Mouse (Mus musculus): Measurements from ENCODE around the gene 9230112D13Rik.

Gene 9230112D13Rik

DNA sequence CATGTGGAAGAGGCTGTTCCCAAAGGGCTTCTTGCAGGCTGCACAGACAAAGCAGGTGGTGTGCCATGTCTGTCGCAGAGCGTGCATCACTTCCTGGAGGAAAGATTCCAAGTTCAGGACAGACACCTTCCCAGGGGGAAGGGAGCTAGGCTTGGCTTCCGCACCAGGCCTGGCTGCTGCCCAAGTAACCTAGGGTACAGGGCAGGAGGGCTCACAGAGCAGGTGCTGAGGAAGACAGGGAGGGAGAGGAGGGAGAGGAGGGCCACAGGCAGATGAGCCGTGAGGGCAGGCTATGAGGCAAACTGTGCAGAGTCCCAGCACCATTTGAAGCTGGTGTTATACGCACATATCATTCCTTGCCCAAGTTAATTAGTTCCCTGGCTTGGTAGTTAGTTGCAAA, 19.3 kb upstream of the 9230112D13Rik start:
- CTCF ChIA-PET, result no interaction called here

- CTCF ChIA-PET, result no interaction called here
Measured at GRCm38 (mm10) chr14:34540685-34541162, 18.1 kb upstream of the 9230112D13Rik start.

DNA sequence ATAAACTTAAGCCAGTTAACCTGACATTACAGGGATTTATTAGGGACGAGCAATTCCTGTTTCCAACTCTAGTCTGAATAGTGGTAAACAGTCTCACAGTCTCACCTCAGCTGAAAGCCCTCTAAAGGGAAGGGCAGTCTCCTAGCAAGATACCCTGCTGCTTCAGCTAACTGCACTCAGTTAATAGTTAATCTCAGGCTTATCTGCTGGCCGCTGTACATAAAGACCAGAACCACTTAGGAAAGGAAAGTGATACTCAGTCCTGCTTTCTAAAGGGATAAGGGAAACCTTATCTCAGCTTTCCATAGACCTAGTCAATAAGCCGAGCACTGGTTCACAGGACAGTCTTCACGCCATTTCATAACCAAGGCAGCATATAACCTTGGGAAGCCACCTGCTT, 13.3 kb upstream of the 9230112D13Rik start:
- CTCF ChIA-PET, result no interaction called here

- CTCF ChIA-PET, result no interaction called here
Measured at GRCm38 (mm10) chr14:34533537-34533936, 10.9 kb upstream of the 9230112D13Rik start.

DNA sequence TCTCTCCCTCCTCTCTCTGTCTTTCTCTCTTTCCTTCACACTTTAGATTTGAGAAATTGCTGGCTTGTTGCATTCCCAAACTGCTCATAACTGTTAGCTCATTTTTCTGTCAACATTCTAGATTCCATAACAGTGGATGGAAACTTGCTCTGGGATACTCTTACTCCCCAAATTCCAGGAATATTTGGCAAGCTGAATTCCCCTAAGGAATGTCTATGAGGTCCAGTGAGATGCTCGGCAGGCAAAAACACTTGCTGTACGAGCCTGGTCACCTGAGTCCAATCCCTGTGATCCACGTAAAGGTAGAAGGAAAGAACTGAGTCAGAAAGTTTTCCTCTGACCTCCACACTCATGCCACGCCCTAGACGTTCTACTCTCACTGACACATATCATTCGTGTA, 9.9 kb upstream of the 9230112D13Rik start:
- CTCF ChIA-PET, result no interaction called here

DNA sequence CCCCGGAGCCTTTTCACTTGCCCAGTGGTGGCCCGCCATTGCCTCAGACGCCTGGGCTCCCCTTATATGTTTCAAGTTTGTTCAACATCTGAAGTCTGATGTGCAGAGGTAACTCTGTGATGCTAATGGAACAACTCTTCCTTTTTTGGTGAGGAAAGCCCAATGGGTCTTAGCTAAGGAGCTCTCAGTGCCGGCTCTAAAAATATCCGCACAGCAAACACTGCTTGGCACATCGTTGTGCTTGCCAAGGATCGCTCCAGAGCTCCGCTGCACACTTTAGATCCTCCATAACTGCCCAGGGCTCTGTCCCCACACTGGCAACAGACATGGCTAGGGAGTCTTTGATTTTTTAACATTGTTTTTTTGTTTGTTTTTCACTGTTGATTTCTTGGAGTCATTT, 6.2 kb upstream of the 9230112D13Rik start:
- CTCF ChIA-PET, result no interaction called here

GRCm38 (mm10) chr14:34517959-34518544, 4.5 kb downstream of the 9230112D13Rik start:
- CTCF ChIA-PET, result interaction anchor here (0.6 kb wide), 1 partner anchor 29 kb away, joined by 19 read pairs; no protein-coding TSS in a partner anchor

- CTCF ChIA-PET, result no interaction called here
Measured at GRCm38 (mm10) chr14:34516960-34517577, 5.5 kb downstream of the 9230112D13Rik start.

- CTCF ChIA-PET, result no interaction called here
Measured at GRCm38 (mm10) chr14:34515860-34516259, 6.7 kb downstream of the 9230112D13Rik start.

DNA sequence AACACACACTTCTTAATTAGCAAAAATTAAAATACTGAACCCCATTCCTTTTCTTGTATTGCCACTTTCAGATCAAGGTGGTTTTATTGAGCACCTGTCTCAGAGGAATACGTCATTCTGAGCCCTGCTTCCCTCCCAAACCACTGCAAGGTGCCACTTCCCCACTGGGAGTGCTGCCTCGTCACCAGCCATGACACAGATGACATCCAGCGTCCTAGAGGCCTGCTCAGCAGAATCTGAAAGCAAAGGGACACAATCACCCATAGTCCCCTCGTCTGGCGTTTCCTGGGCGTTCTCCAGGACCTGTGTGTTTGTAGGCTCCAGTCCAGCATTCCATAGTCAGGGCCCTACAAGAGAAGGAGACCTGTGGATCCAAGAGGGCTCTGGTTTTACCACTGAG, 8.5 kb downstream of the 9230112D13Rik start:
- CTCF ChIA-PET, result no interaction called here

DNA sequence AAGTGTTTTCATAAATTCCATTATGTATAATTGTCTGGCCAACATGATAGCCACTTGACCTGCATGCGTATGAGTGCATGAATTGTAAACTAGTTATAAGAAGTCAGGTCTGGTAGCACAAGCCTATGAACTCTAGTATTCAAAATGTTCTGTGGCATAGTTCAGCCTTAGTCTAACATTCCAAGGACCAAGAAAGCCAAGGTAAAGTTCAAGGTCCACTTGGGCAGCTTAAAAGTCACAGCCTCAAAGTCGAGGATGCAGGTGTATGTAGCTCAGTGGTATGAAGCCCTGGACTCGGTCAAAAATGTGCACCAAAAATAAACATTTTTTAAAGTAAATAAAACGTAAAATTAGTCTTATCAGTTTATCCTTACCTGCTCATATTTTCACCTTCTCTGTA, 10.0 kb downstream of the 9230112D13Rik start:
- CTCF ChIA-PET, result no interaction called here

DNA sequence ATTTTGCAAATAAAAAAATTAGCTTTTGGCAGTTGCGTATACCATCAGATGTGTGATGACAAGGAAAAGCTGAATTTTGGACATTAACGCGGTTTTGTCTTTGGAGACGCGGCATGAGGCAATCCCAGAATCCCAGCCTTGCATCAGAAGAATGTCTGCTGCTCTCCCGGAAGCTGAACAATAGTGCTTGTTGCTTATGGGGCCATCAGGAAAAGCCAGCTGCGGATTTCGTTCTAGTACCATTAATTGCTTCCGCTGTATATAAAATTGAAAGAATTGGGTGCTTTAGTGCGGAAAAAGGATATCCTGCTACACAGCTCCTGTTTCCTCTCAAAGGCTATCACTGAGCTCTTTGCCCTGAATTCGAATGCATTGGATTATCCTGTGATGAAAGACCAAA, 10.7 kb downstream of the 9230112D13Rik start:
- CTCF ChIA-PET, result no interaction called here

GRCm38 (mm10) chr14:34508842-34509439, 13.7 kb downstream of the 9230112D13Rik start:
- CTCF ChIA-PET, result no interaction called here

- CTCF ChIA-PET, result no interaction called here
Measured at GRCm38 (mm10) chr14:34508187-34508840, 14.3 kb downstream of the 9230112D13Rik start.

- CTCF ChIA-PET, result no interaction called here
Measured at GRCm38 (mm10) chr14:34505309-34505708, 17.3 kb downstream of the 9230112D13Rik start.

- CTCF ChIA-PET, result no interaction called here
Measured at GRCm38 (mm10) chr14:34504377-34504776, 18.2 kb downstream of the 9230112D13Rik start.

GRCm38 (mm10) chr14:34503759-34504158, 18.8 kb downstream of the 9230112D13Rik start:
- CTCF ChIA-PET, result no interaction called here

GRCm38 (mm10) chr14:34503325-34503647, 19.3 kb downstream of the 9230112D13Rik start, which contains the start of gene Bmpr1a:
Gene Bmpr1a, minus strand, starts transcription at chr14:34503341.
- CTCF ChIA-PET, result no interaction called here

DNA sequence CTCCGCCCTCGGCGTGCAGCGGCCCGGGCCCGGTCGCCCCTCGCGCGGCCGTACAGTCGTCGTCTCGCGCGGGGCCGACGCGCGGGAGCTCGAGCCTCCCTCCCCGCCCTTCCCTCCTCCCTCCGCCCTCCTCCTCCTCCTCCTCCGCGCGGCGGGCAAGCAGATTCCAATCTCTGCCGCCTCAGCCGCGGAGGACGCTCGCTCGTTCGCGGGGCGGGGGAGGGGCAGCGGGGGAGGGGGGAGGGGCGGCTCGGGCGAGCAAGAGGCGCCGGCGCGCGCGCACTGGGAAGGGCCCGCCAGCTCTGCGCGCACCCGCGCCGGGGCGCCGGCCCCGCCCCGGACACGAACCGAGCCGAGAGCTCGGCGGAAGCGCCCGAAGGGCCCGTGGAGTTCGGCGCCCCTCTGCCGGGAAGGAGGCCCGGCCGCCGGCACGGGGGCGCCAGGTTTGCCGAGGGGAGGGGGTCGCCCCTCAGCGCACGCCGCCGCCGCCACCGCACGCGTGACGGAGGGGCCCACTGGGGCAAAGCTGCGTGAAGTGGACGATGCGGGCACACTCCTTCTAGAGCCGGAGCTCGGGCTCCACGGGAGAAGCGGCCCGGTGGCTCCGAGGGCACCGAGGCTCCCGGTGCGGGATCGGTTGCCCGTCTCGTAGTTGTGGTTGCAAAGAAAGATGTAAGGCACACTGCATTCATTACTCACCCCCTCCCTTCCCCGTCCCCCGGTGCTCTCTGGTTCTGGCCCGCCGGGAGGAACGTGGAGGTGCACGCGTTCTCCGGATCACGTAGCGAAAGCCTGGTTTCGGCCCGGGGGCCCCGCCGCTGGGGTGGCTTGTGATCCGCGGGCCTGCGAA, 19.9 kb downstream of the 9230112D13Rik start:
- CTCF ChIA-PET, result no interaction called here

DNA sequence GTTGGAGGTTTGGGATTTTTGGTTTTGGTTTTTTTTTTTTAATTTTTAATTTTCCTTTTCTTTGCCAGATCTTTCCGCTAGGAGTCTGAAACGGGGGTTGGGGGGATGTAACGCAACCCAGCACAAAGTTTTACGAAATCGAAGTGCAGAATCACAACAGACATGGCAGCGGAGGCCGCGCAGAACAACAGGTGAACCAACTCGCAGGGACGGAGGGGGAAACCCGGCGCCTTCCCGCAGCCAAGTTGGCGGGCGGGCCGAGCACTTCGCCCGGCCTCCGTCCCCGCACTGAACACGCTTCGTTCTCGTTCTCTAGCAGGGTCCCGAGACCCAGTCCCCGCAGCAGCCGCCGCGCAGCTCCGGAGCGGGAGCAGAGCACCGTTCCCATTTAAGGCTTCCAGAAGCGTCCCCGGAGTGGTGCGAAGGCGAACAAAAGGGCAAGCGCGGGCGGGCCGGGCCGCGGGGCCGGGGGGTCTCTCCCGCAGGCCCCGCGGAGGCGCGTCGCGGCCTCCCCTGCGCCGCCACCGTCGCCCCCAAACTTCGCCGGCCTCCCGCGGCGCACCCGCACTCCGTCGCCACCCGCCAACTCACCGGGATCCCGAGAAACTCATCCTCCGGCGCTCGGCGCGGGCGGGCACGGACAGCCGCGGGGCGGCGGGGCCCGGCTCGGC, 20.7 kb downstream of the 9230112D13Rik start:
- CTCF ChIA-PET, result interaction anchor here (0.7 kb wide), 1 partner anchor 74 kb away, joined by 3 read pairs; no protein-coding TSS in a partner anchor

- CTCF ChIA-PET, result interaction anchor here (0.7 kb wide), 1 partner anchor 73 kb away, joined by 3 read pairs; no protein-coding TSS in a partner anchor
Measured at GRCm38 (mm10) chr14:34501447-34501803, 21.2 kb downstream of the 9230112D13Rik start.

All from spleen, embryonic (tissue).